Mouse (Mus musculus) naive thymus-derived CD4-positive, alpha-beta T cell, adult 2 months (primary cell): ENCODE results near the gene Epb41l4b.

ENCODE experiments used
- DNase-seq: peaks from one replicate; pipeline ENCODE4 v3.0.0-alpha.2; 2011; ENCODE audit warnings: low read depth

The Epb41l4b gene

GRCm38 (mm10) chr4:57060319-57060831, 82.9 kb downstream of the Epb41l4b start:
- no peak for DNase-seq

DNA sequence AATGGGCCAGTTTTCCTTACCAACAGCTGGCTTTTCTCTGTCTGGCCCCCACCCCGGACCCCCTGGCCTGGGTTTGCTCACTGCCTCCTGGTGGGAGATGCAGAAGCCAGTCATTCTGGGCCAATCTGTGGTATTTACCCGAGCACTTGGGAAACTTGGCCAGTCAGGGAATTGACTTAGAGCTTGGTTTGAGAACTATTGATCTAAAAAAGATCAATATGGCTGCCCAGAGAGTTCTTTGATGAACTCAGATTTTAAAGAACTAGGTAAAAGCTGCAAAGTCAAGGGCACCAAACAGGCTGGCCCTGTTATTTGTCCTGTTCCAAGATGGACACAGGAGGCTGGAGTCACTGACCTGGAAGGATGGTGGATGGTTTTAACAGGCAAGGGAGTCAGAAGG, 84.6 kb downstream of the Epb41l4b start:
- no peak for DNase-seq

DNA sequence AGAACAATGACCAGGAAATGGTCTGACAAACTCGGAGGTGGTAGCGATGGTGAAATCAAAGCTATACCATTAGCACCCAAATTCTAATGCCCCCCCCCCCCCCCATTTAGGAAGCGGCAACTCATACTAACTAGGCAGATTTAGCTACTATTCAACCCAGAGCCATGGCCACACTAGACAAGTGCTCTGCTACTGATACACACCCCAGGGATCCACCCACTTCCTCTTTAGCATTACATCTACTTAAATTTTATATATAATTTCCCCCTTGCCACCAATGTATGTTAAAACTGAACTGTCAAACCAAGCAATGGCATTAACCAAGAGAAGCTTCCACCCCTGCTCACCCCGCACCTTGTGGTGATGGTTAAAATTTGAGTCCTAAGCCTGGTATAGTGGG, 85.6 kb downstream of the Epb41l4b start:
- no peak for DNase-seq

GRCm38 (mm10) chr4:57055635-57056034, 87.6 kb downstream of the Epb41l4b start:
- DNase-seq = peak; percentile 16

DNA sequence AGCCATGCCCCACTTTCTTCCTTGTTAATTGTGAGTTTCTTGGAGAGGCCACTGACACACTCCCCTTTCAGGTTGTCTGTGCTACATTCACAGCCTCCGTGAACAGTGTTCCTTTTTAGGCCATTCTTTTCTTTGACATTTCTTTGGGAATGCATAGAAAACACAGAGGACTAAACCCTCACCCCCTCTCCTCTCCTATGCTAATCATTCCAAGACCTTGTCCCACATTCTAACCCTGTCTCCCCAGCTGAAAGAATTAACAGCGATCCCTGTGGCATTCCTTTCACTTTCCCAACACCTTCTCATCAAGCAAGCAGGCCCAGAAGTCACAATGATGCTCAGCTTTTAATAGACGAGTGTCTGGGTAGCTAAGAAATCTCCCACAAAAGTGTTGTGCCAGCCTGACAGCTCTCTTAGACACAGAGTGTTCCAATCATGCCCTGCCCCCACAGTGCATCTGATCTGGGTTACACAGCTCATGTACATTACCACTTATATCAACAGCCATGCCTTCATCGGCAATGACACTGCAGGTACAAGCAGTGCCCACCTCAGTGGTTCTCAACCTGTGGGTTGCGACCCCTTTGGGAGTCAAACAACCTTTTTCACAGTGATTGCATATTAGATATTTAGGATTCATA, 93.8 kb downstream of the Epb41l4b start:
- no peak for DNase-seq

- no peak for DNase-seq
Observed at GRCm38 (mm10) chr4:57048566-57048965, 94.7 kb downstream of the Epb41l4b start.

DNA sequence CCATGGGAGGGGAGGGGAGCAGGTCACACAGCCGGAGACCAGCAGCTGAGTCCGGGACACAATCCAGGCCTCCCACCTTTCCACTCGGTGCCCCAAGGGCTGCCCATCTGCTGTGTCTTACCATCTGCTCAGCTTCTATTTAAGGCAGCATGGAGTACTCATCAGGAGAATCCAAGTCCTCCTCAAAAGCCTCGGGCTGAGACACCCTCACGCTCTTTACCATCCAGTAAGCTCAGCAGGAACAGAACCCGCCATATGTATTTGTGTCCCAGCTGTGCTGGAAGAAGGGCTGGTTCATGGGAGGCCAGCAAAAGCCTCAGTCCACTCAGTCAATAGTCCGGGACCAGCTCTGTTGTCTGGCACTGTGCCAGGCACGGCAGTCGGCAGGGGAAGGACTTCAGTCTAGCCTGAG, 97.1 kb downstream of the Epb41l4b start:
- no peak for DNase-seq

DNA sequence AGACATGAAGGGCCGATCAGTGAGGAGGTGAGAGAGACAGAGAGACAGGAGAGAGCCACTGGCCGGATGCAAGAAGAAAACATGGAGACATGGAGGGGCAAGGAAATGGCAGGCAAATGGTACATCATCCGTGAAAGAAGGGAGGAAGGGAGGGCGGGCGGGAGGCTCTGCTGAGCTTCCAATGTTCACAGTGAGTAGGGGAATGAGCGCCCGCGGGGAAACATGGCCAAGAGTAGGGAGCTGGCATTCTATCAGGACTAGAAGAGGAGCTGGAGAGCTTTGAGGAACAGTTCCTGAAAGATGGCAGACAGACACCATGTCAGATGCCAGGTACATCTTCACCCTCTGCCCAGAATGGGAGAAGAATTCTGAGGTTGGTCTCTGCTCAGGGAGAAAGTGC, 99.6 kb downstream of the Epb41l4b start:
- DNase-seq = no peak

GRCm38 (mm10) chr4:57041661-57042060, 101.6 kb downstream of the Epb41l4b start:
- no peak for DNase-seq

DNA sequence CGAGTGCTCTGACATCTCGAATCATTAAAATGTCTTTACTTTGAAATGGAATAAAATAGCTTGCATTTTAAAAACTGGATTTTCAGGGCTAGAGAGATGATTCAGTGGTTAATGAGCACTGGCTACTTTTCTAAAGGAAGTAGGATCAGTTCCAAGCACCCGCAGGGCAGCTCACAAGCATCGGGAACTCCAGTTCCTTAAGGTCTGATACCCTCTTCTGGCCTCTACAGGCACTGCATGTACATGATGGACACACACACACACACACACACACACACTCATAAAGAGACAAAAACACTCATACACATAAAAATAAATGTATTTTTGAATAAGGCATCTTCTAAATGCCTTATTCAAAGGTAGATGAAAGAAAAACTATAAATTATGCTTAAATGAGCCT, 102.0 kb downstream of the Epb41l4b start:
- DNase-seq = no peak

DNA sequence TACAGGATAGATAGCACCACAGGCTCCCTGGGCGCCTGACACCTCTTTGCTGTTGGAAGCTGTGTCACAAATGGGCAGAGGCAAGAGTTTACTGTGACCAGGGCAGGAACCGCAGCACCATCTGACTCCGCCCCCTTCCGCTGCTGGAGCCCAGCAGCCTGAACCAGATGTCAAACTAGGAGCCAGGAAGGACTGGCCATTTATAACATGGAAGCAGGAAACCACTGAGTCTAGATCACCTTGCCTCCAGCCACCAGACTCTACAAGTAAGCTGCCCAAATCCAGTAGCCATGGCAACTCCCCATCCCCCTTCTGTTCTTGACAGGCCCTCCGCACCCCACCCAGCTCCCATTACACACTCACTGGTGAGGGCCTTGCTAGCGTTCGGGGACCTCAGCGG, 102.8 kb downstream of the Epb41l4b start:
- DNase-seq = no peak

GRCm38 (mm10) chr4:57039127-57040031, 103.9 kb downstream of the Epb41l4b start:
- no peak for DNase-seq

- DNase-seq = no peak
Observed at GRCm38 (mm10) chr4:57037554-57037953, 105.7 kb downstream of the Epb41l4b start.

GRCm38 (mm10) chr4:57034169-57034568, 109.1 kb downstream of the Epb41l4b start:
- no peak for DNase-seq

DNA sequence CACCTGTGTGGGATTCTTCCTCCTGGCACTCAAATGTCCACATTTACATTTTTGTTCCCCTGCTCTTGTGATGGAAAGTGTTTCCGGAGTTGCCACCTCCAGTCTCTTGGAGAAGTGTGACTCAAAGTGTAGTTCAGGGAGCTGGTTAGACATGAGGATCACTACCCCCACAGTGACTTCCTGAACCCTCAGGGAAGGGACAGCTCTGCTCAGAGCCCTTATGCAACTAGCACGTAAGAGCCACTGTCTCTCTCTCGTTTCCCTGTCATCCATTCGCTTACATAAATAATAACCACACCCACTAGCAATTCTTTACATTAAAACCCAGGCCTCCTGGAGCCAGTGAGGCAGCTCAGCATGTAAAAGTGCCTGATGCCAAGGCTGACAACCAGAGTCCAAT, 111.8 kb downstream of the Epb41l4b start:
- no peak for DNase-seq

DNA sequence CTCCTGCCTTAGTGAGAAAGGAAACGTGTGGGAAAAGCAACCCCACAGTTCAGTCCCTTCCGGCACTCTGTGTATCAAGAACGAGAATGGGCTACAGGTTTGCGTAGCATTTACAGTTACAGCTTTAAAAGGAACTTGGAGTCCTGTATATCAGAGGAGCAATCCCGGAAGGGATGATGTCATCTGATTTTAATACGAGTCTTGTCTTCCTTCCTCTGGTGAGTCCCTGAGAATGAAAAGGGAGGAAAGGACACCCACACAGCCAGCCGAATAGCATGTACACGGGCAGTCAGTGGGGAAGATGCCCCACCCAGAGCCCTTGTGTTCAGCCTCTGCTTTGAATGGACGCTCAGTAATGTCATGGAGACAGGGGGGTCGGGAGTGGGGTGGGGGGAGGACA, 115.3 kb downstream of the Epb41l4b start:
- DNase-seq = no peak

- no peak for DNase-seq
Observed at GRCm38 (mm10) chr4:57023527-57023926, 119.7 kb downstream of the Epb41l4b start.

- no peak for DNase-seq
Observed at GRCm38 (mm10) chr4:57021288-57021687, 121.9 kb downstream of the Epb41l4b start.

- peak; percentile 73 for DNase-seq
Observed at GRCm38 (mm10) chr4:57017229-57017628, 126.0 kb downstream of the Epb41l4b start.

DNA sequence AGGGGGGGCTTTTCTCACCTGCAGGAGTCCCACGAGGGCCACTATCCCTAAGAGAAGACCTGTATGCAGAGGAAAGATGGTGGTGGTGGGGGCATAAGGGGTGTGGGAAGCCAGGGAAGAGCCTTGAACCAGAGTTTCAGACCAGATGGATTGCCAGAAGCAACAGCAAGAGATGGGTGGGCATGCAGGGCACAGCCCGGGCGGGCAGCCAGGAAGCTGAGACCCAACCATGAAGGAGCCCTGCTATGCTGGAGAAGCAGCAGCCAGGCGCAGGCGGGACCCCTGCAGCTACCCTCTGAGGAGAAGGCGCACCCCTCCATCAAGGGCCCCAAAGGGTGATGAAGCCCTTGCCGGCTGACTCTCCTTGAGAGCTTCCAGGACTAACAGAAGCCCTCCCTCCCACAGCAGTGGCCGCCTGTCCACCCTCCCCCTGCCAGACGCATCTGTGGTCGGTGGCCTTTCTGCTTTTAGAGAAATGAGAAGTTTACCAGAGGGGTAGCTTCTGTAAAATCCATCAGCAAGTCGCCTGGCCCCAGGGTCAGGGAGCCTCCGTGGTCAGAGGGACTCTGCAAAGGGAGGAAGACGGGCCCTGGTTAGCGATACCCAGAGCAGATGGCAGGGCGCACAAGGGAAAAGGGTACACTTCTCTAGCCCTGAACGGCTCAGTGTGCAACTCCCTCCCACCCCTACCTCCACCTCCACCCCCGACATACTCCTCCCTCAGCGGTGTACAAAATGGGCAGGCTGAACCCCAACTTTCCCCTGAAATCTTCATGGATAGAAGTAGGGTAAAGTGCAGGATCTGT, 126.7 kb downstream of the Epb41l4b start:
- DNase-seq = no peak

DNA sequence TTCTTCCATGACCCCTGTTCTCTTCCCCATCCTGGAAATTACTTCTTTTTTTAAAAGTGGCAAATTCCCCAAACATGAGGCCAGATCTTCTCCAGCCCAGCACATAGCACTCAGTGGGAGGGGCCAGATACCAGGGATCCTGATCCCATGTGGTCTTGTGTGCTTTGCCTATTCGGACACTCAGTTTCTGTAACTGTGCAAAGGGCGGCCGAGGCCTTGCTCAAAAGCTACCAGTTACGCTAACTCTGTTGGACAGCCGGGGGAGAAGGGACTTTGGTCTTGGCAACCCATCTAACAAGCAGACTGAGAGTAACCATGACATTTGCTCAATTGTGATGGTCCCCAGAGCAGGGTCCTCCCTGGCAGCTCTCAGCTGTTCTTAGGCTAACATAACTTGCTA, 128.2 kb downstream of the Epb41l4b start:
- DNase-seq = no peak

GRCm38 (mm10) chr4:57011454-57012046, 131.7 kb downstream of the Epb41l4b start:
- DNase-seq = no peak
